Mouse (Mus musculus) stomach, postnatal 0 days (tissue): ENCODE results near the gene Tarsl2.

Experiments
- CTCF ChIP-seq: IDR thresholded peaks from 2 replicates; pipeline ENCODE4 v1.5.1; 2016; ENCODE audit warnings: antibody characterized with exemption, low read depth, mild to moderate bottlenecking, moderate library complexity
- EP300 ChIP-seq: optimal IDR thresholded peaks from 2 replicates; pipeline ENCODE3; 2016; ENCODE audit warnings: antibody characterized with exemption

DNA sequence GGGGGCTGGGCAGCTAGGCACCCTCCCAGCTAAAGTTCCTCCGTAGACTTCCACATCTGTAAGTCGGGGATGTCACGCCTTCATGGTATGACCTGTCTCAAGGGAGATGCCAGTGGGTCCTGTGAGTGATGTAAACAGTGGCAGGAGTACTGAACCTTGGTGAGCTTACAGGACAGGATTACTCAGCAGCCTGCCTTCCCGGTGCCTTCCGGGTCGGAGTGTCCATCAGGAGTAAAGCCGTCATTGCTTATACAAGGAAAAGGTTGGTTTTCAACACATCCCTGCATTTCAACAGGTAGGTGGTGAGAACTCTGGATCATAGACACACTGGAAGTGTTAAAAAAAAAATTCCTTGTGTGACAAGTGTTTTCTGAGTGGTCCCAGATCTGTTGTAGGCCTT is 57.4 kb downstream of the Tarsl2 start:
- TF ChIP-seq CTCF (no peak), EP300 (no peak)
